Mouse (Mus musculus): ENCODE measurements around the gene Klk7.

- TF ChIP-seq CTCF (conservative IDR thresholded peaks at IDR 0.05; ENCODE audit: insufficient read depth, insufficient read length, low read depth, low read length), result no peak
- no peak for TF ChIP-seq POLR2A (IDR thresholded peaks at IDR 0.05; ENCODE audit: low read depth, low read length)
Observed at GRCm38 (mm10) chr7:43821581-43821980, 10.5 kb downstream of the Klk7 start.

Measured in kidney, adult 2 months (tissue).